Mouse (Mus musculus): Measurements from ENCODE around the gene Lat.

Gene Lat

GRCm38 (mm10) chr7:126314273-126314672 lies 55.1 kb downstream of the Lat start:
- Histone ChIP-seq H3K27me3 (ENCODE audit: insufficient read depth, low read length) (peaks cover under 1% of the 10 kb centered on the region; the same call in 1 of the 2 replicates), H3K4me1 (replicated peaks; ENCODE audit: low read depth, low read length) (peaks cover 15% of the 10 kb centered on the region), H3K36me3 (ENCODE audit: insufficient read depth, low read length) (peaks cover 9% of the 10 kb centered on the region), H3K4me3 (replicated peaks; ENCODE audit: low read length) (no peak overlapping the region), H3K9me3 (ENCODE audit: low read length) (no peaks in the 10 kb centered on the region)
- TF ChIP-seq NANOG (IDR thresholded peaks at IDR 0.05; ENCODE audit: borderline replicate concordance, low read length) (no peak), POU5F1 (IDR thresholded peaks at IDR 0.05; ENCODE audit: borderline replicate concordance, low read length) (no peak), CTCF (conservative IDR thresholded peaks at IDR 0.05; ENCODE audit: low read length) (no peak)

Data from E14TG2a.4 (cell line).